Mouse (Mus musculus) urinary bladder, postnatal 4 days (tissue): ENCODE data around the gene Rabgap1l.

ENCODE experiments used
- DNase-seq, 2 experiments: peaks; one replicate each; pipeline ENCODE4 v3.0.0; 2021 to 2022; ENCODE audit warnings: low spot score in 2 of 2

Rabgap1l gene

DNA sequence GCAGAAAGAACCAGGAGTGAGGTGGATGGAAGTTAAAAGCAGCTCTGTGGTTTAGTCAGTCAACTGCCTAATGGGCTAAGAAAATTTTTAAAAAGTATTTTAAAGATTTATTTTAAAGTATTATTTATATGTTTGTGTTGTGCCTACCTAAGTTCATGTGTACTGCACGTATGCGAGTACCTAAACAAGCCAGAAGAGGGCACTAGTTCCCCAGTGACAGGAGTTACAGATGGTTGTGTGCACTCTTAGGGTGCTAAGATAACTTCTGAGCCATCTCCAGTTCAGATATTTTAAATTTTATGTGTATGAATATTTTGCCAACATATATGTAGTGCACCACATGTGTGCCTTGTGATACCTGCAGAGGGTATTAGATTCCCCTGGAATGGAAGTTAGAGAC is 476.8 kb downstream of the Rabgap1l start:
- no peak for DNase-seq

DNA sequence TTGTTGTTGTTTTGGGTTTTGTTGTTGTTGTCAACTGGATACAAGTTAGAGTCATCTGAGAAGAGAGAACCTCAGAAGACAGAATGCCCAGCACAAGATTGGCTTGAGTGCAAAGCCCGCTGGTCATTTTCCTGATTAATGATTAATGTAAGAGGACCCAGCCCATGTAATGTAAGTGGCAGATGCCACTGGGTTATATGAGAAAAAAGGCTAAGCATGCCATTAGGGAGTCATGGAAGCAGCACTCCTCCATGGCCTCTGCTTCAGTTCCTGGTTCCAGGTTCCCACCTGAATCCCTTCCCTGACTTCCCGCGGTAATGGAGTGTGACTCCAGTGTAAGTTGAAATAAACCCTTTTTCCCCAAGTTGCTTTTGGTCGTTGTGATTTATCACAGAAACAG is 480.4 kb downstream of the Rabgap1l start:
- DNase-seq: no peak

DNA sequence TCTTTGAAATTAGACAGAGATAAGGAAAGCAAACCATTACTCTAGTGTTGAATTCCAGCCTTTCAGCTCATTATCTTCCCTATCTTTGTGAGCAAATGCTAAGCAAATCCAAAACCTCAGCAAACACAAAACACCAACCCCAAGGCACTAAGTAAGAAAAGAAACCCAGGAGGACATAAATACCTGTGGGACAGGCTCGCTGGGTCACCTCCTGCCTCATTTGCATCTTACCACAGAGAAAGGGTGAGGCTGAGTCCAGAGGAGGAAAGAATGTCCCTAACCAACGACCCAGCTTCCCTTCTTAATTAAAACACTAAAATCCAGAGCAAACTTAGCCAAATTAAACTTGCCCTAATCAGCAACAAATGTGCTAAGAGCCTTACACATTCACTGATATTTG is 481.1 kb downstream of the Rabgap1l start:
- no peak for DNase-seq

DNA sequence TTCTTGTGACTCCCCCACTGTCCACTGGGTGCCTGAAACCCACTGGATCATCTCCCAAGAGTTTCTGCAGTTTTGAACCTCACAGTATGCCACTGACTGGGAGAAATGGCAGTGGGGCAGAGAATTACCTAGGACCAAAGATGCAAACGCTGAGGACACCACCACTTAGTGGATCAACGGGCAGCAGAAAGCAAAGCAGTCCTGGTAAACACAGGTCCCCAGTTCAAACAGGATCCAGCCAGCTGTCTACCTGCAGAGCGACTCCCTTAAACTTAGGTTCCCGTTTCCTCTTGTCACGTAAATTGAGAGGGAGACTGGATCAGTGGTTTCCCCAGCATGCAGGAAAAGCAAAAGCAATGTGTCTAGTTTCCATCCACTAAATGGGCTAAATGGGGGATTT is 483.1 kb downstream of the Rabgap1l start:
- no peak for DNase-seq

DNA sequence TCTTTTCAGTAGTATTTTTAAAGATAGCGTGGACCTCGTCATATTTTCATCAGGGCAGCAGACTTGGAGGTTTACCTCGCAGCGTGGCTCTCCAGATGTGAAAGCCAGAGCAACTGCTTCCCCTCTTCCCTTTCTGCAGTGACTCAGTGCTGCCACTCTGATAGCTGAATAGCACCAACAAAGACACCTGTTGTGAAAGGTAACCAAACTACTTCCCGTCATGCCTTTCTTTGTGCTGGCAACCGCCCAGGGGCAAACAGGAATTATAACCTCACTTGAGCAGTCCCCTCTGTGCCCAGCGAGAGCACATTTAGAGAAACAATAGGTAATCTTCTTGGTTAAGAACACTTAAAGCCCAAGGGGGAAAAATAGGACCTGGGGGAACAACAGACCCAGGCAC is 484.0 kb downstream of the Rabgap1l start:
- DNase-seq: peak; percentile 28 to 62

DNA sequence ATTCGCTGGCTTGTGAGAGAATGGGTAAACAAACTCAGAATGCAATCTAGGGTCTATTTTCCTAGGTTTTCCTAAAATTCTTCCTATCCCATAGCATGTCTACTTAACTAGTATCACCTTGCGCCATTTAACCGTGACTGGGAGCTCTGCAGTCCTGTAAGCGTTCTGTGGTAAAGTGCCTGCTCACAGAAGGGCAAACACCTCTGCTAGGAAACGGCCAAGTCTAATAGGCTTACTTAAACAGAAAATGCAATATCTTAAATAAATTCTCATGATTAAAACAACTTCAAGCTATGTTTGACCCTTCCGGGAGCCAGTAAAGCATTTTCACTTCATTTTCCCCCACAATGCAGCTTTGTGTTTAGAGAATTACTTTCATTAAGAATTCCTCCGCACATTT is 484.5 kb downstream of the Rabgap1l start:
- no peak for DNase-seq

DNA sequence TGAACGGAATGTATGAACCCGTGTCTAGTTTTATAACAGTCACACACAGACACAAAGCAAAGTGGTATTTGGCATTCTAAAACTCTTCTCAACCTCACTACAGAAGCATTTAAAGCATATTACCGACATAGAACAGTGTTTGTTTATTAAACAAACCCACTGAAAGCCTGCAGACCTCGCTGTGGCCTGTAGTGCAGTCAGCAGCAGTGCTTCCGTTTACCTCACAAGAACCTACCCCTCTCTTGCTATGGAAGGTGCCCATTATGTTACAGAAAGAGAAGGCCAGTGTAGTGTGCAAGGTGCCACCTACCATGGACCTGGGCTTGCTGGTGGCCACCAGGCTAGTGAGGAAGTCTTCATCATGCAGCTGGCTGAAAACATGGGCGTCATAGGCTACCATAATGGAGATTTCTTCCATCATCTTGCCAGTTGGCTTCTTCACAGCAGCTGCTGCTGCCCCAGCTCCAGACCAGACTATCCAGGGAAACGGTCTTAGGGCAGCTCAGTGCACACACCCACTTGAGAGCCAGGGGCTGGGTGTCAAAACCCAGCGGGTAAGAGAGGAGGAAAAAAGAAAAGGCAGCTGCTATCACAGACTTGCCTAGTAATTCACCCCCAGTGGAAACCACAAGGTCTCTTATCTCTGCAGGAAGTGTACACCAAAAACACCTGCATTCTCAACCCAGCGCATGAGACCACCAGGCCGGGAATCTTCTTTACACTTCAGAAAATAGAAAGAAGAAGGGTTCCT is 486.0 kb downstream of the Rabgap1l start:
- DNase-seq: no peak

DNA sequence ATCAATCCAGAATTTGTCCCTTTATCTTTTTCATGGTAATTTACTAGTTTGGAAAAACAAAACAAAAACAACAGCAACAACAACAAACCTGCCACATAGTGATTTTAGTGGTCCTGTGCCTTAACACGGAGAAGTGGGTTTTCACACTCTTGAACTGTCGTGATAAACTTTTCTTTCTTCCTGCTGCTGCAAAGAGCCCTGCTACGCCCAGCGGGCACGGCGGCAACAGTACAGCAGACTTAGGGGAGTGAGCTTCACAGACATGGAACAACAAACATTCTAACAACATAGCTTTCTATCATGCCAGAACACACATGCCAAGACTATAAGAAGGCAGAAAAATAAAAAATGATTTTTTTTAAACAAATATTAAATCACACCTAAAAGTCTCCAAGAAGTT is 486.7 kb downstream of the Rabgap1l start:
- DNase-seq: no peak

DNA sequence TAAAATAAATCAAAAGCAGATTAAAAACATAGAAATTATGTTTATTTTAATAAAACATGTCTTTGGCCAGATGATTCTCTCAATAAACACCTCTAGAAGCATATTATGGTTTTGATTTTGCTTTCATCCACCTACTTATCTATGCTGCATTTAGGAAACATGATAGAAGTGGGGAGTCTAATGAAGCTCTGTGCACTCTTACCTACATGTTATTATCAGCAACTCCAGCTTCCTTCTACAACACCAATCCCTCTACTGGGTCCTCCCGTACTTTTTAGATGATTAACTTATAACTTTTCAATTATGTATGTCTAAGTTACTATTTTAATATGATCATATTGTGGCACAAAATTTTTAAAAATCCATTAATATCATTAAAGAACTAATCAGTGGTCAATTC is 487.2 kb downstream of the Rabgap1l start:
- DNase-seq: no peak

DNA sequence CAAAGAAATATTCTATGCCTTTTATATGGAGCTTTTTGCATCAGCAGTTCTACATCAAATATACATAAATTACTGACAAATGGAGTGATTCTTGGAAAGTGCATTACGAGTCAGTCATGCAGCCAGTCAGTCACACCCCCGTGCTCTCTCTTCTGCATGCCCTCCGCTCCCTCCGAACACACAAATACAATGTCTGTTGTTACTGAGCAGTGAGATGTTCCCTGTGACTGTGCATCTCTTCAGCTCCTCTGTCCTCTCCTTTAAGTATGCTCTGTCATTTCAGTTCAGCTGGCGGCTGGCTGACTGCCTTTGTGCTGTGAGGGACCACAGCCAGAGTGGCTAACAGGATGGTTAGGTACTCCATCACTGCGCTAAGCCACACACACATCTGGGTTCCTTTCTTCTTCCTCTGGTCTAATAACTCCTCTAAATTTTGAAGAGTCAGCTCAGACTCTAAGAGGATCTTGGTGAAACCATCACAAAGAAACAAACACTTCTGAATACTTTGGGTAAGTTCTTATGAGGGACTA is 488.0 kb downstream of the Rabgap1l start:
- DNase-seq: no peak

DNA sequence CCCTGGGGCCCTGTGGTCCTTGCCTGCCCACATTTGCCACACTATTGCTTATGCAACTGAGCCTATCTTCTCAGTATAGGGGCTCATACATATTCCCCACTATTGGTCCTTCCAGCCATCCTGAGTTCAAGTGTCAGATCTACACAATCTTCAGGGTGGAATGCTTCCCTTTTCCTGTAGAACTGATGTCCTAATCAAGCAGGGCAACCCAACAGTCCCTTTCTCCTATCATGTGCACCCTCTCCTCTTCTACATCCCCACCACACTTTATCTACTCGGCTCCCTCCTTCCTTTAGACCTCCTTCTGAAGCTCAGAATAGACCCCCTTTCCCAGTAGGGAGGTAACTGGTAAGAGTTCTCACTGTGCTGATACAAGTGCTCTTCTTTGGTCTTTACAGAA is 490.7 kb downstream of the Rabgap1l start:
- DNase-seq: no peak

DNA sequence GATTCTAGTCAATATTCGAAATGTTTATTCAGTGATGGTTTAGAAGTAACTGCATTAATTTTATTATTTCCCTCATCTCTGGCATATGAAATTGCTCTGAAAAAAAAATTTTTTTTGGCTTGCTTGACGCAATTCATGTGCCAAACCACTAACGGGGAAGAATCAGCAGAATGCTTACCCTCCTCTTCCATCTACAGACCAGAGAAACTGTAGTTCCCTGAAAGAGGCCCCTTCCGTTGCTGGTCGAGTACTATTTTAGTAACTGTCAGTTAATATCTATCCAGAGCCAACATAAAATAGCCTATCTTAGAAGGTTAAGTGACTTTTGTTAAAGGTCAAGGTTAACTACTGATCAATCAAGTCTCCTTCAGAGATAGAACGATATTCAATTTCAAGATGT is 491.9 kb downstream of the Rabgap1l start:
- DNase-seq: no peak

DNA sequence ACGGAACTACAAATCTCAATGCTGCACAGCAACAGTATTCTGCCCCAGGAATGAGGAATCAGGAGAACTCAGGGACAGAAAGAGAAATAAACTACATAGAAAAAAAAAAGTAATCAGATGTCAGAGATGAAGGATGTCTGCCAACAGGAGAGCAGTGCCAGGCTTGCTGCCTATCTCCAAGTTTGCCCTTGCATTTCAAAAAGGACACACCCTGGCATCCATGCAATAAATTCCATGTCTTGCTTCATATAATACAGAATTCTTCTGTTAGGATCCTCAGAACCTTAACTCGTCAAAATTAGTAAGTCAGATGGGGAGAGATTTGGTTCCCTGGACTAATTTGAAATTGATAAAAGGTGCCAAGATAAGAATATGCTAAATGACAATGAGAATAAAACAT is 492.3 kb downstream of the Rabgap1l start:
- DNase-seq: no peak

DNA sequence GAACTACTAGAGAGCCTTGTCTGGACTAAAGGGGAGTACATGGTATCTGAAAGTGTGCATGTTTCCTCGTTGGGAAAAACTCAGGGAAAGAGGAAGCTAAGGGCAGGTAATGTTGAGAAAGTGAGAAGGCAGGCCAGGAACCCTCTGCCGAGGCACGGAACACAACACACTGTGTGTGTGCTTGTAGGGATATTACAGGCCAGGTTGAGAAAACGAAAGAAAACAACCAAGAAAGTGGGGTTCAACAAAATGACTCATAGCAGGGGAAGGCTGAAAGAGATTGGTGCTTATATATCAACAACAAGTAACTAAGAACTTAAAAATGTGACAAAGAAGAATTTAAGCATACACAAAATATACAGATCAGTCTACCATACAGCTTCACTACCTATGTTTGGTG is 493.0 kb downstream of the Rabgap1l start:
- DNase-seq: no peak

DNA sequence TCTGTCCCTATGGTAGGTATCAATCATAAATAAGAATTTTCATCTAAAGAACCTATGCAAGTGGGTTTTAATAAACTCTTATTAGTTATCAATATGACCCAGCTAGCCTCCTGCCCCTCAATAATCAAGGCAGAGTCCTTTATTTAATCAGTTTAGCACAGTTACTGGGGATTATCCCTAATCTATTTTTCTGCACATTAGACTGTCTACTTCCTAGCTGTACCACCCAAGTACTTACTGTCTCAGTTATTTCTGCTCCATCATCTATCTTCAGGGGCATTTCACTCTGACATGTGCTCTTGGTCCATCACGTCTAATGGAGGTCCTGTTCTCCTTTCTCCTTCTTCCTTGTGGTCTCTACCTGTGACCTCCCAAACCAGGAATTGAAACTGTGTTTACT is 494.1 kb downstream of the Rabgap1l start:
- no peak for DNase-seq

DNA sequence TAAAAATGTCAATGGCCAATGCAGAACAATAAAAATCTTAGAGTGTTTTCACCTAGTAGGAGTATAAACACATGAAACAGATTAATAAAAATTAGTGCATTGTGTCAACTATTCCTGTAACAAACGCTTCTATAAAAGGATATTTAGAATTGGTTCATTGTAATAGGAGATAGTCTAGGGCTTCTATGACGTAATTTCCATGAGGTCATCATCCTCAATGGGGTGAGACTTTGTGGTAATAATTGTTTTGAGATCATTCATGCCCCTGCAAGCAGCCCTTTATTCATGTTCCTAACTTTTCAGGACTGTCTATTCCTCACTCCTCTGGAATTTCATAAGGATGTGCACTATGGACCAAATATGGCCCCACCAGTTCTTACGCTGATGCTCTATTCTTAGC is 495.3 kb downstream of the Rabgap1l start:
- DNase-seq: no peak

DNA sequence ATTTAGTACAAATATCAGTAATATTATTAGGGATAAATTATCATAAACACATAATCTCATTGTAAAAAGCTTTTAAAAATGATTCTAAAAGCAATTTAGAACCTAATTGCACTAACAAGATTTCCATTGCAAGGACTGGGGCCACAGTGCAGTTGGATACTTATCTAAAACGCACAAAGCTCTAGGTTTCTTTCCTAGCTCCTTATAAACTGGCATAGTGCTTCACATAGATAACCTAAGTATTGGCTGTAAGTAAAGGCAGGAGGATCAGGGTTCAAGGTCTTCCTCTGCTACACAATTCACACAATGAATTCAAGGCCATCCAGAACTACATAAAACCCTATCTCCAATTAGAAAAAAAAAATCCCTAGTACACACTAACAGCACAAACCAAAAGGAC is 497.7 kb downstream of the Rabgap1l start:
- DNase-seq: no peak

DNA sequence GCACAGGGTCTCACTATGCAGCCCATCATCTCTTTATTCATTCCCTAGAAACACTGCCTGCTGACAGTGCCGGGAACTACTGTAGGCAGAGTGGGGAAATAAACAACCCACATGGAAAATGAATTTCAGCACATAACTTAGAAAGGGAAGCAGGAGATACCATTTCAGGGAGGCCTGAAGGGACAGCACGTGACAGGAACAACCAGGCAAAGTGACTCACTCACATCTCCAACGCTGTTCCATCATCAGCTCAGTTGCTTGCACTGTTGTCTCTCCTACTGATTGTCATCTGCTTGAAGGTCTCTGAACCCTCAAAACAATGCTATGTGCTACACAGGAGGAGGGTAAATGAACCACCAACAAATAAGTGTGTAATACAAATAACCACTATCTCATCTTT is 499.5 kb downstream of the Rabgap1l start:
- DNase-seq: no peak

DNA sequence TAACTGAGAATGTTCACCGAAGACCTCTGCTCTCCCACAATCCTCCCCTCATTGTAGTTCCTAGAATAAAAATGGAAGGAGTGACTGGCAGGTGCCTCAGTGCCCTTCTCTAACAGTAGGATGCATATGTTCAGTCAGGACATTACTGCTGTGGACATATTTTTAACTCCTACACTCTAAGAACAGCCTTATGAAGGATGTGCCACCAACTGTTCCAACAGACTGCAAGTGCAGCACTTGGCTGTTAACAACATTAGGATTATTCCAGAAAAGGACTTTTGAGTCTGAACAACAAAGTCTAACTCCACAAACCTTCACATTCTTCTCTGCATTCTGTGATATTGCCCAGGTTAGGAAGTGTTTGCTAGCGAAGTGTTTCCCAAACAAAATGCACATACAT is 501.0 kb downstream of the Rabgap1l start:
- DNase-seq: no peak

DNA sequence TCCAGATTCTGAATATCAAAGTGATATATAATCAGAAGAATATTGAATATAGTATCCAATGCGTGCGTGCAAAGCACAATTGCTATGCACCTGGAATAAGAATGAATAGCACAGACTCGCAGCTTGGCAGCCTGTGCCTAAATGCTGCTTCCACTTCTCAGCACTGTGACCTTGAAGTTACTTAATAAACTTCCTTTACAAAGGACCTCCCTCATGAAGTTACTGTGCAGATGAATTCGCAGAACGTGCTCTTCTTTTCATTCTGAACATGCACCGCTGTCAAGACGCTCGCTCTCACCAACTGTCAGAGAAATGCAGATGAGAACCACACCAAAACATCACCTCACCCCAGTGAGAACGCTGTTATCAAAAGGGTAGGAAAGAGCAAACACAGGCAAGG is 502.8 kb downstream of the Rabgap1l start:
- no peak for DNase-seq

DNA sequence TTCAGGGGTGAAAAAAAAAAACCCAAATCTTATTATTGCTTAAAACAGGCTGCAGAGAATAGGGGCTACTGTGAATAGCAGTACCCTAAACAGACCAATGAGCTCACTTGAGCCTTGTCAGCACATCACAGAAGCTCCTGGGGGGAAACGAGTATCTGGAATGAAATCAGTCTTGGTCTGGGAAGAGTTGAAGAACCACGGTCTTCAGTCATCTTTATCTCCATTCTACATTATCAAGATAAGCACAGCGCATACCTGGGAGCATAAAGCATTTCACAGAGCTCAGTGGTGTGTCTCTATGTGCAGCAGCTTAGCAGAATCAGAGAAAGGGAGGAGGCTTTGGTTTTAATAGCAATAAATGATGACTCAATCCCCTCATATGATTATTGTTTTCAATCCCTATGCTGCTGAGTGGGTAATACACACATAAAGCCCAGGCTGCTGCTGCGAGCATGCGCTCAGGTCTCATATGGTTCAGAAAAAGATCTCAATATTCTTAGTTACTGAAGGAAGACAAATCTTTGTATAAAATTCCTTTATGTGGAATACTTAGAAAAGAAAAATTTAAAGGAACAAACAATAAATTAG is 505.9 kb downstream of the Rabgap1l start:
- no peak for DNase-seq

DNA sequence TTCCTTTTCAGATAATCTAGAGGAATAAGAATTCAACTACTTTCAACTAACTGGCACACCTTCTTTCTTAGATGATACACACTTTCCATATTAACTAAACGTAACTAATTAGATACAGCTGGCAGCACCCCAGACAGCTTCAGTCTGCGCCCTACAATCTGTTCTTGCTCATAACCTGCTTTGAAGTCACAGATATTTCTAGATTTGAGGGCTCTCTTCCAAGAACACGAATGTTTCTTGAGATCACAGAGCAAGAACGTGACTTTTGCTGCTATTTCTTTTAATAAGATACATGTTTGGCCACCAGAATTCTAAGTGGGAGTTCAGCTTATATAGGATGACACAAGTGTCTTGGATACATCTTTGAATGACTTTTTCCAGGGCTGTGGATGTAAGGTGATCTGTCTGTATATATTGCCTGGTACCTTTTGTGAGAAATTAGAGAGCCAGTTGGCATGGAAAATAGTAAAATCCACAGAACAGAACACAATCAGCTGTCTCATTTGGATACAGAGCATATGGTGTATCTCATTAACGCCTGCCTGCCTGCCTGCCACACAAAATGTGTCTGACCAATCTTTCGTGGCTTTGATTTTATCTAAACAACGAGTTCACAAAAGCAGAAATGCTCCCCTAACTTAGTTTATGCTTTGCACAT is 506.5 kb downstream of the Rabgap1l start:
- DNase-seq: no peak

DNA sequence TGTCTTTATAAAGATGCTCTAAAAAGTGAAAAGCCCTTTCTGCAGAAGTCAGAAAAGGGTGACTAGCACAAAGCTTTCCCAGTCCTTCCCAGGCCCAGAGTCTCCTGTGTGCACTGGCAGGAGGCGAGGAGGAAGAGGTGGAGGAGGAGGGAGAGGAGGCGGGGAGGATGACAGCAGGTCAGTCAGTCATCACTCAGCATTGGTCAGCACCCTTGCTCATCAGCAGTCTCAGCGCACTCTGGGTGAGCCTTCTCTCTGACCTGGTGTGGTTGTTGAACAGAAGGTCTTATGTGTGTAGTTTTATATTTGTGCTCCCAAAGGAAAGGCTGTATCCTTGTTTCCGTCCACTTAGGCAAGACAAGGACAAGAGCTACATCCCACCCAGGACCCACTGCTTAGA is 508.8 kb downstream of the Rabgap1l start:
- DNase-seq: no peak
